8 mouse cellular contexts compared by ENCODE assay signal in the genomic region with DNA sequence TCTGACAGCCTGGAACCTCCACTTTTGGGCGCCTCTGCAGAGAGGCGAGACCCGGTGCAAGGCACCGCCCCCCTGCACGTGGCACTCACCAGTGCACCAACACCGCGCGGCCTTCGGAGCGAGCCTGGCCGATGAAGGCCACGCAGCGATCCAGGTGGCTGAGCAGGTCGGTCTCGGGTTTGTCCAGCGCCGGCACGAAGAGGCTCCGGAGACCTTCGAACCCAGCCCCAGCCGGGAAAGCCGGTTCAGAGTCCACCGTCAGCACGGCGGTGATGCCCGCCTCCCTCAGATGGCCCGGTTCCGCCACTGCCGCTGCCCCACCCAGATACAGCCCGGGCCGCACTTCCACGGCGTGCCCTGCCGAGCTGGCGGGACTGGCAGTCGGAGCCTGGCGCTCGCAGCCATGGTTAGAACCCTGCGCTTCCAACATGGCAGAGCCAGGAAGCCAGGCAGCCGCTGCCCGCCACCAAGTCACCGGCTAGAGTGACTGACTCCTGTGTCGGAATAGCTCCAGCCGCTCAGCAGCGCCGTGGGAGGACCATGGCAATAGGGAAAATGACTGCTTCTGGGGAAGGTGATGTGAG. TPM values are rescaled to one million over a fixed set of nuclear protein-coding genes. Genes with fewer than 3 reads are reported as not detected.
DNase-seq lines count a peak whose midpoint lies in the region; ATAC-seq and TF ChIP-seq lines count a peak whose summit lies in the region.

A gene (plus strand): TSS at position 88 of the 584 bp plus-strand sequence.
A gene (minus strand): TSS at position 563 of the 584 bp plus-strand sequence.

- peak; percentile 32; the same call in 1 of the 2 replicates for TF ChIP-seq POLR2A in brain, embryonic 14.5 days (IDR thresholded peaks at IDR 0.05; ENCODE audit: borderline replicate concordance, extremely low read depth, insufficient read depth, insufficient read length, poor library complexity, severe bottlenecking)

- peak; percentile 90 for DNase-seq in CD4-positive helper T cell, adult 2 months (ENCODE audit: low read depth, low spot score)
- DNase-seq in brain, embryonic 14.5 days (ENCODE audit: low read depth): peak; percentile 98
- peak; percentile 96 for DNase-seq in heart, embryonic 10.5 days (ENCODE audit: low spot score)
- DNase-seq in liver: peak; percentile 87
- peak; percentile 68 to 75 for DNase-seq in monocyte, adult 2 months (ENCODE audit: low read depth in 1 of 2, low spot score in 2 of 2)
- DNase-seq in spleen, postnatal 14 days (ENCODE audit: low spot score in 2 of 2): peak; percentile 52 to 69

- peak; percentile 94 for ATAC-seq in kidney, embryonic 15.5 days (replicated peaks; ENCODE audit: low FRiP score)

- no peaks in the 10 kb centered on the region for H3K9me3 ChIP-seq in erythroblast, embryonic 14.5 days (ENCODE audit: control insufficient read depth, low read length)
- no peaks in the 10 kb centered on the region for H3K9me3 ChIP-seq in heart, embryonic 10.5 days
- no peaks in the 10 kb centered on the region for H3K9me3 ChIP-seq in kidney, embryonic 15.5 days (replicated peaks)

- H3K4me3 ChIP-seq in erythroblast, embryonic 14.5 days (replicated peaks): peak within 1 kb of the TSS; percentile 80
- H3K4me3 ChIP-seq in heart, embryonic 10.5 days: peak within 1 kb of the TSS; percentile 91
- H3K4me3 ChIP-seq in kidney, embryonic 15.5 days (replicated peaks): peak within 1 kb of the TSS; percentile 86

- H3K9ac ChIP-seq in kidney, embryonic 15.5 days: peak within 1 kb of the TSS; percentile 81

- peak within 1 kb of the TSS; percentile 94 for H3K27ac ChIP-seq in heart, embryonic 10.5 days
- peak within 1 kb of the TSS; percentile 91 for H3K27ac ChIP-seq in kidney, embryonic 15.5 days

- H3K36me3 ChIP-seq in erythroblast, embryonic 14.5 days (ENCODE audit: control insufficient read depth): peaks cover 6% of the 10 kb centered on the region
- peaks cover 17% of the 10 kb centered on the region for H3K36me3 ChIP-seq in heart, embryonic 10.5 days
- peaks cover 16% of the 10 kb centered on the region for H3K36me3 ChIP-seq in kidney, embryonic 15.5 days

- WGBS in heart, embryonic 10.5 days: under 1% methylated on average over 43 of the region's 46 CpGs
- WGBS in kidney, embryonic 15.5 days: under 1% methylated on average over 46 of the region's 46 CpGs

- peaks cover 10% of the 10 kb centered on the region for H3K27me3 ChIP-seq in erythroblast, embryonic 14.5 days (ENCODE audit: control insufficient read depth)
- no peaks in the 10 kb centered on the region for H3K27me3 ChIP-seq in heart, embryonic 10.5 days (ENCODE audit: insufficient read depth, poor library complexity, severe bottlenecking)
- H3K27me3 ChIP-seq in kidney, embryonic 15.5 days: no peaks in the 10 kb centered on the region

- peak within 1 kb of the TSS; percentile 62 for H3K4me2 ChIP-seq in kidney, embryonic 15.5 days

- peak; percentile 77 for TF ChIP-seq CTCF in brain, embryonic 14.5 days (IDR thresholded peaks at IDR 0.05; ENCODE audit: borderline replicate concordance, extremely low read depth, insufficient read depth, insufficient read length)

- H3K4me1 ChIP-seq in erythroblast, embryonic 14.5 days (ENCODE audit: control insufficient read depth): peaks cover 12% of the 10 kb centered on the region
- peaks cover 15% of the 10 kb centered on the region for H3K4me1 ChIP-seq in heart, embryonic 10.5 days
- peaks cover 19% of the 10 kb centered on the region for H3K4me1 ChIP-seq in kidney, embryonic 15.5 days

RNA-seq across cellular contexts. Expression of the first gene that starts in this region (rescaled TPM):
- polyA plus RNA-seq in brain, embryonic 14.5 days (2012; rRNA removed): 0.67 and 0.97 TPM in 2 replicates
- 0.28 and 0.80 TPM in 2 replicates for polyA plus RNA-seq in erythroblast, embryonic 14.5 days (2012)
- polyA plus RNA-seq in heart, embryonic 10.5 days (2016; fragmentation: Nextera tagmentation; extraction: Ambion mirVana): 0.67 TPM in 1 of 2 replicates, not detected in the other
- 0.22 and 0.31 TPM in 2 replicates for polyA plus RNA-seq in kidney, embryonic 15.5 days (2015; fragmentation: Nextera tagmentation; extraction: Ambion mirVana)

RNA-seq across cellular contexts. Expression of the second gene that starts in this region (rescaled TPM):
- polyA plus RNA-seq in brain, embryonic 14.5 days (2012; rRNA removed): 41.5 and 43.8 TPM in 2 replicates
- polyA plus RNA-seq in erythroblast, embryonic 14.5 days (2012): 0.10 and 0.16 TPM in 2 replicates
- 28.9 and 37.9 TPM in 2 replicates for polyA plus RNA-seq in heart, embryonic 10.5 days (2016; fragmentation: Nextera tagmentation; extraction: Ambion mirVana)
- polyA plus RNA-seq in kidney, embryonic 15.5 days (2015; fragmentation: Nextera tagmentation; extraction: Ambion mirVana): 35.0 and 39.7 TPM in 2 replicates

Comparison
In these comparisons a context has a peak if more than half of its experiments do, and no peak if none do; other contexts are left out.
1. Peak in every context shown above with its lines: DNase-seq, ATAC-seq, H3K4me3 ChIP-seq and H3K27ac ChIP-seq.
2. RNA of the second gene that starts in this region (polyA plus RNA-seq): 41.5 to 43.8 TPM in brain, embryonic 14.5 days, 28.9 to 37.9 TPM in heart, embryonic 10.5 days and 35.0 to 39.7 TPM in kidney, embryonic 15.5 days; 0.10 to 0.16 TPM in erythroblast, embryonic 14.5 days; every median in the first group is over 10 times any median in the second.